Mouse (Mus musculus) adrenal gland, postnatal 10 days (tissue): ENCODE results near the gene Tmem171. TPM values are rescaled to one million over a fixed set of nuclear protein-coding genes. Genes with fewer than 3 reads are reported as not detected.

Experiments used
- DNase-seq: peaks from one replicate; pipeline ENCODE4 v3.0.0; 2021; ENCODE audit warnings: mixed read lengths
- total RNA-seq, 2 experiments: library from RNA; stranded (reverse); gene quantifications; 2 replicates each; pipeline ENCODE4 v1.2.3; 2021

The Tmem171 gene
- total RNA-seq, 2 experiments from 2014 or later: 2.3 to 2.9 TPM

- no peak for DNase-seq
Measured at GRCm38 (mm10) chr13:98693316-98693715, 1.3 kb downstream of the Tmem171 start.

GRCm38 (mm10) chr13:98691956-98692515, 2.6 kb downstream of the Tmem171 start:
- no peak for DNase-seq

GRCm38 (mm10) chr13:98690886-98691285, 3.7 kb downstream of the Tmem171 start:
- no peak for DNase-seq

GRCm38 (mm10) chr13:98689605-98690290, 4.9 kb downstream of the Tmem171 start:
- peak; percentile 60 for DNase-seq

GRCm38 (mm10) chr13:98687931-98688330, 6.7 kb downstream of the Tmem171 start:
- no peak for DNase-seq

- no peak for DNase-seq
Measured at GRCm38 (mm10) chr13:98684144-98684900, 10.3 kb downstream of the Tmem171 start.

GRCm38 (mm10) chr13:98683412-98683811, 11.2 kb downstream of the Tmem171 start:
- DNase-seq: no peak

- DNase-seq: no peak
Measured at GRCm38 (mm10) chr13:98680470-98681060, 14.1 kb downstream of the Tmem171 start.

- no peak for DNase-seq
Measured at GRCm38 (mm10) chr13:98679631-98680041, 15.0 kb downstream of the Tmem171 start.

- no peak for DNase-seq
Measured at GRCm38 (mm10) chr13:98679230-98679629, 15.4 kb downstream of the Tmem171 start.

- no peak for DNase-seq
Measured at GRCm38 (mm10) chr13:98673922-98674321, 20.7 kb downstream of the Tmem171 start.

GRCm38 (mm10) chr13:98669296-98669695, 25.3 kb downstream of the Tmem171 start:
- no peak for DNase-seq

- no peak for DNase-seq
Measured at GRCm38 (mm10) chr13:98667316-98667715, 27.3 kb downstream of the Tmem171 start.

- no peak for DNase-seq
Measured at GRCm38 (mm10) chr13:98665240-98665639, 29.4 kb downstream of the Tmem171 start.

- DNase-seq: no peak
Measured at GRCm38 (mm10) chr13:98662173-98662675, 32.4 kb downstream of the Tmem171 start.

GRCm38 (mm10) chr13:98656034-98656471, 38.6 kb downstream of the Tmem171 start:
- DNase-seq: no peak

GRCm38 (mm10) chr13:98655346-98655745, 39.3 kb downstream of the Tmem171 start:
- no peak for DNase-seq

- no peak for DNase-seq
Measured at GRCm38 (mm10) chr13:98654129-98654939, 40.3 kb downstream of the Tmem171 start.

GRCm38 (mm10) chr13:98652194-98652593, 42.4 kb downstream of the Tmem171 start:
- no peak for DNase-seq

GRCm38 (mm10) chr13:98651228-98651977, 43.2 kb downstream of the Tmem171 start:
- no peak for DNase-seq
